Mouse (Mus musculus): ENCODE results near the gene Zfp976.
"Not testable (repeated sequence)": the region's sequence is repeated elsewhere in the genome, so short reads cannot be mapped to it uniquely, and the experiment has no call there.

- not testable (repeated sequence) for TF ChIP-seq EP300, CTCF (IDR thresholded peaks at IDR 0.05)
Measured at GRCm38 (mm10) chr7:42660140-42660539, 17.8 kb upstream of the Zfp976 start.
